ENCODE assay signal across 17 mouse cellular contexts in the genomic region with DNA sequence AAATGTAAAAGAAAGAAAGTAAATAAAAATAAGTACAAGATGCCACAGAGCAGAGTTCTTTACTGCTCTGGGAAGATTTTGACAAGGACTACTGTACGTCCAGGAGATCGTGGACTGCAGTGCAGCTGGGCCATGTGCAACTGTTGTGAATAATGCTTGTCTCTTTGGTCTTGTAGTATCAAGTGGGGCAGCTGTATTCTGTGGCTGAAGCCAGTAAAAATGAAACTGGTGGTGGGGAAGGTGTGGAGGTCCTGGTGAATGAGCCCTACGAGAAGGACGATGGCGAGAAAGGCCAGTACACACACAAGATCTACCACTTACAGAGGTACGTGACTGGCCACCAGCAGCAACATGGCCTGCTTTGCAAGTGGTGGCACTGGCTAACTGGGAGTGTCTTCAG. TPM values are rescaled to one million over a fixed set of nuclear protein-coding genes. Genes with fewer than 3 reads are reported as not detected.
DNase-seq lines count a peak whose midpoint lies in the region; ATAC-seq and TF ChIP-seq lines count a peak whose summit lies in the region.
"Had no signal": no experiment of that assay in that cellular context is flagged by ENCODE, and none has a peak within 500 bp of the region (broad histone marks: within the 10 kb centered on the region; RNA-seq: fewer than 3 reads in every experiment).

No protein-coding gene starts in this region.

- H3K36me3 ChIP-seq in heart, embryonic 16.5 days (ENCODE audit: control insufficient read depth, insufficient read depth) = peaks cover 42% of the 10 kb centered on the region
- H3K36me3 ChIP-seq in heart, adult 2 months (ENCODE audit: control insufficient read depth, insufficient read depth, low read length) = no peaks in the 10 kb centered on the region; the same call in 1 of the 2 replicates
- peaks cover 94% of the 10 kb centered on the region for H3K36me3 ChIP-seq in liver, embryonic 12.5 days
- H3K36me3 ChIP-seq in CH12.LX (replicated peaks in 1 of 2; ENCODE audit: control insufficient read depth in 1 of 2, insufficient read depth in 1 of 2, low read length in 1 of 2) = peaks cover 67 to 92% of the 10 kb centered on the region in 2 experiments
- peaks cover 38% of the 10 kb centered on the region for H3K36me3 ChIP-seq in stomach, embryonic 15.5 days

- 0 out of 2 replicates have a peak overlapping the region, but pooled peaks have one; percentile 5 for H3K27ac ChIP-seq in heart, embryonic 16.5 days (ENCODE audit: low read length)
- H3K27ac ChIP-seq in heart, adult 2 months = no peak overlapping the region
- 0 out of 2 replicates have a peak overlapping the region, but pooled peaks have one; percentile 8 for H3K27ac ChIP-seq in liver, embryonic 12.5 days
- no peak overlapping the region for H3K27ac ChIP-seq in CH12.LX (ENCODE audit: insufficient read depth, low read depth)
- peak overlapping the region; percentile 36; the same call in 1 of the 2 replicates for H3K27ac ChIP-seq in stomach, embryonic 15.5 days
- H3K27ac ChIP-seq: hindbrain, embryonic 14.5 days; intestine, embryonic 15.5 days; layer of hippocampus, adult 2 months had no signal

- no peak for TF ChIP-seq EP300 in heart, adult 2 months (IDR thresholded peaks at IDR 0.05; ENCODE audit: insufficient read depth, low read depth, low read length)
- TF ChIP-seq EP300 in CH12.LX (IDR thresholded peaks at IDR 0.05; ENCODE audit: low read length) = peak; percentile 10; the same call in 1 of the 2 replicates

- H3K27me3 ChIP-seq in heart, embryonic 16.5 days (ENCODE audit: control insufficient read depth, insufficient read depth, low read length) = no peaks in the 10 kb centered on the region
- no peaks in the 10 kb centered on the region for H3K27me3 ChIP-seq in heart, adult 2 months (ENCODE audit: control insufficient read depth, insufficient read depth, low read length)
- no peaks in the 10 kb centered on the region for H3K27me3 ChIP-seq in liver, embryonic 12.5 days (replicated peaks)
- no peaks in the 10 kb centered on the region for H3K27me3 ChIP-seq in CH12.LX (replicated peaks)
- no peaks in the 10 kb centered on the region for H3K27me3 ChIP-seq in stomach, embryonic 15.5 days (replicated peaks)
- H3K27me3 ChIP-seq: intestine, embryonic 15.5 days had no signal

- no peak for DNase-seq in heart, adult 2 months
- DNase-seq in liver = no peak
- no peak for DNase-seq in CH12.LX (ENCODE audit: extremely low read depth)
- no peak for DNase-seq in embryo, embryonic 11 days
- DNase-seq: adrenal gland, adult 2 months; cerebellum, adult 9-11 months; forebrain, postnatal 0 days; heart, postnatal 10 days; kidney, postnatal 10 days; midbrain, embryonic 14.5 days; thymus, adult 18-20 months had no signal

- TF ChIP-seq RAD21 in CH12.LX (IDR thresholded peaks at IDR 0.05; ENCODE audit: low read depth, low read length) = no peak

- intact Hi-C loops in heart, adult 2 months (cut with DNase I) = no loop called here

- no peak overlapping the region for H3K9ac ChIP-seq in heart, embryonic 16.5 days (ENCODE audit: low read length)
- H3K9ac ChIP-seq in heart, adult 2 months (ENCODE audit: low read depth, low read length) = no peak overlapping the region
- no peak overlapping the region for H3K9ac ChIP-seq in liver, embryonic 12.5 days
- no peak overlapping the region for H3K9ac ChIP-seq in CH12.LX (ENCODE audit: insufficient read depth, low read depth)
- no peak overlapping the region for H3K9ac ChIP-seq in stomach, embryonic 15.5 days
- H3K9ac ChIP-seq: forebrain, postnatal 0 days; hindbrain, embryonic 14.5 days; intestine, embryonic 15.5 days had no signal

- peaks cover 15% of the 10 kb centered on the region for H3K4me1 ChIP-seq in heart, embryonic 16.5 days (ENCODE audit: control insufficient read depth, insufficient read depth, low read length)
- peaks cover 6% of the 10 kb centered on the region for H3K4me1 ChIP-seq in heart, adult 2 months (ENCODE audit: control insufficient read depth, insufficient read depth, low read length)
- H3K4me1 ChIP-seq in liver, embryonic 12.5 days = peaks cover 25% of the 10 kb centered on the region
- peaks cover 4 to 37% of the 10 kb centered on the region in 2 experiments for H3K4me1 ChIP-seq in CH12.LX (ENCODE audit: control insufficient read depth in 1 of 2, insufficient read depth in 2 of 2)
- H3K4me1 ChIP-seq in stomach, embryonic 15.5 days = peaks cover 14% of the 10 kb centered on the region; the same call in 1 of the 2 replicates

- TF ChIP-seq CTCF in heart, adult 2 months (IDR thresholded peaks at IDR 0.05) = no peak
- TF ChIP-seq CTCF in CH12.LX (conservative IDR thresholded peaks at IDR 0.05 in 1 of 2, IDR thresholded peaks at IDR 0.05 in 1 of 2; ENCODE audit: low read depth in 2 of 2, low read length in 2 of 2) = no peak

- H3K9me3 ChIP-seq in heart, embryonic 16.5 days (replicated peaks; ENCODE audit: control insufficient read depth, low read length) = no peaks in the 10 kb centered on the region
- H3K9me3 ChIP-seq in liver, embryonic 12.5 days (replicated peaks) = no peaks in the 10 kb centered on the region
- no peaks in the 10 kb centered on the region for H3K9me3 ChIP-seq in CH12.LX (replicated peaks; ENCODE audit: low read length)
- H3K9me3 ChIP-seq in stomach, embryonic 15.5 days = no peaks in the 10 kb centered on the region
- H3K9me3 ChIP-seq: intestine, embryonic 15.5 days had no signal

- no peak overlapping the region for H3K4me2 ChIP-seq in heart, embryonic 16.5 days (ENCODE audit: low read depth, low read length)
- H3K4me2 ChIP-seq in liver, embryonic 12.5 days = no peak overlapping the region
- no peak overlapping the region for H3K4me2 ChIP-seq in CH12.LX (ENCODE audit: insufficient read depth, low read depth, poor library complexity, severe bottlenecking)
- H3K4me2 ChIP-seq in stomach, embryonic 15.5 days = no peak overlapping the region
- H3K4me2 ChIP-seq: hindbrain, embryonic 14.5 days; intestine, embryonic 15.5 days had no signal

- WGBS in heart, embryonic 16.5 days = 92% methylated on average over 6 of the region's 6 CpGs
- 81% methylated on average over 6 of the region's 6 CpGs for WGBS in heart, adult 2 months
- WGBS in liver, embryonic 12.5 days (ENCODE audit: insufficient replicate concordance) = 92% methylated on average over 6 of the region's 6 CpGs
- 77% methylated on average over 6 of the region's 6 CpGs for WGBS in stomach, embryonic 15.5 days

- dilution Hi-C loops in CH12.LX (cut with MboI; ENCODE audit: extremely low pct_ligation_motif_present, extremely low pct_unique_long_range_greater_than_20kb, low sequenced_read_pairs) = no loop called here

- H3K79me2 ChIP-seq in heart, adult 2 months (replicated peaks; ENCODE audit: control insufficient read depth, insufficient read depth, low read length) = 0 out of 2 replicates have a peak, but pooled peaks cover 2% of the 10 kb centered on the region
- H3K79me2 ChIP-seq in CH12.LX (replicated peaks; ENCODE audit: control insufficient read depth, extremely low read depth, insufficient read depth, poor library complexity, severe bottlenecking) = no peaks in the 10 kb centered on the region

- no peak for TF ChIP-seq POLR2A in heart, adult 2 months (IDR thresholded peaks at IDR 0.05; ENCODE audit: insufficient read depth, low read depth, low read length)
- TF ChIP-seq POLR2A in CH12.LX (IDR thresholded peaks at IDR 0.05; ENCODE audit: low read depth, low read length) = no peak

- H3K4me3 ChIP-seq in heart, embryonic 16.5 days (ENCODE audit: low read length) = no peak overlapping the region
- H3K4me3 ChIP-seq in heart, adult 2 months = no peak overlapping the region
- no peak overlapping the region for H3K4me3 ChIP-seq in liver, embryonic 12.5 days
- no peak overlapping the region for H3K4me3 ChIP-seq in CH12.LX (replicated peaks in 1 of 3; ENCODE audit: low read depth in 2 of 3, low read length in 2 of 3, poor library complexity in 1 of 3)
- H3K4me3 ChIP-seq in stomach, embryonic 15.5 days (replicated peaks) = no peak overlapping the region
- H3K4me3 ChIP-seq: intestine, embryonic 15.5 days; layer of hippocampus, adult 2 months had no signal

- no peak for ATAC-seq in heart, embryonic 16.5 days (replicated peaks; ENCODE audit: extremely low read depth, insufficient read depth, low FRiP score)
- ATAC-seq in liver, embryonic 12.5 days = no peak
- no peak for ATAC-seq in stomach, embryonic 15.5 days (ENCODE audit: insufficient read depth, low FRiP score, low read depth)
- ATAC-seq: forebrain, postnatal 0 days; intestine, embryonic 15.5 days had no signal

- in situ Hi-C loops in CH12.LX (cut with MboI; ENCODE audit: low pct_ligation_motif_present, low pct_unique_long_range_greater_than_20kb, low sequenced_read_pairs) = no loop called here

TF ChIP-seq in CH12.LX, 34 proteins besides CTCF, POLR2A, EP300 and RAD21 (continues in another document):
- peak; percentile 74 for TF ChIP-seq IRF4 (IDR thresholded peaks at IDR 0.05; ENCODE audit: low read depth, low read length)

RNA-seq across cellular contexts. Expression of a gene that starts 10.1 kb away (rescaled TPM):
- polyA plus RNA-seq in heart, embryonic 16.5 days (2015; fragmentation: Nextera tagmentation; extraction: Ambion mirVana) = 68.0 and 78.0 TPM in 2 replicates
- 10 to 100 TPM; 96.6 to 99.1 TPM for total RNA-seq in heart, adult 2 months (2021)
- 57.2 and 95.9 TPM in 2 replicates for polyA plus RNA-seq in heart, adult 2 months (2012; rRNA removed)
- polyA plus RNA-seq in liver, embryonic 12.5 days (2016; fragmentation: Nextera tagmentation; extraction: Ambion mirVana) = 65.7 and 69.3 TPM in 2 replicates
- total RNA-seq in CH12.LX (2012; rRNA removed) (61.8 and 75.8 TPM in 2 replicates), CH12.LX (2014; rRNA removed) (80.7 and 84.6 TPM in 2 replicates)
- polyA plus RNA-seq in CH12.LX (2012; ENCODE audit: insufficient read length, low read depth) = 243 and 290 TPM in 2 replicates
- polyA plus RNA-seq in stomach, embryonic 15.5 days (2015; fragmentation: Nextera tagmentation; extraction: Ambion mirVana) = 82.4 and 83.4 TPM in 2 replicates

RNA-seq across cellular contexts. Expression of a gene that starts 32.8 kb away (rescaled TPM):
- polyA plus RNA-seq in heart, embryonic 16.5 days (2015; fragmentation: Nextera tagmentation; extraction: Ambion mirVana) = 29.1 and 31.1 TPM in 2 replicates
- 10 to 100 TPM; 24.5 to 30.2 TPM for total RNA-seq in heart, adult 2 months (2021)
- 42.8 and 59.8 TPM in 2 replicates for polyA plus RNA-seq in heart, adult 2 months (2012; rRNA removed)
- 15.0 and 15.8 TPM in 2 replicates for polyA plus RNA-seq in liver, embryonic 12.5 days (2016; fragmentation: Nextera tagmentation; extraction: Ambion mirVana)
- 25.5 and 31.2 TPM in 2 replicates for total RNA-seq in CH12.LX (2012; rRNA removed)
- total RNA-seq in CH12.LX (2014; rRNA removed) = 40.7 and 41.9 TPM in 2 replicates
- polyA plus RNA-seq in CH12.LX (2012; ENCODE audit: insufficient read length, low read depth) = 30.5 and 35.6 TPM in 2 replicates
- 18.9 and 20.2 TPM in 2 replicates for polyA plus RNA-seq in stomach, embryonic 15.5 days (2015; fragmentation: Nextera tagmentation; extraction: Ambion mirVana)

RNA-seq across cellular contexts. Expression of a gene that starts 52.3 kb away (rescaled TPM):
- 72.4 and 83.8 TPM in 2 replicates for polyA plus RNA-seq in heart, embryonic 16.5 days (2015; fragmentation: Nextera tagmentation; extraction: Ambion mirVana)
- 100 to 1,000 TPM in 1 of 2 experiments, 10 to 100 TPM in 1; 96.9 to 105 TPM for total RNA-seq in heart, adult 2 months (2021)
- 68.7 and 94.7 TPM in 2 replicates for polyA plus RNA-seq in heart, adult 2 months (2012; rRNA removed)
- 34.6 and 35.5 TPM in 2 replicates for polyA plus RNA-seq in liver, embryonic 12.5 days (2016; fragmentation: Nextera tagmentation; extraction: Ambion mirVana)
- 41.1 and 47.3 TPM in 2 replicates for total RNA-seq in CH12.LX (2012; rRNA removed)
- 21.9 and 24.8 TPM in 2 replicates for total RNA-seq in CH12.LX (2014; rRNA removed)
- 46.6 and 52.0 TPM in 2 replicates for polyA plus RNA-seq in CH12.LX (2012; ENCODE audit: insufficient read length, low read depth)
- polyA plus RNA-seq in stomach, embryonic 15.5 days (2015; fragmentation: Nextera tagmentation; extraction: Ambion mirVana) = 55.5 and 56.4 TPM in 2 replicates

Comparison
In these comparisons a context has a peak if more than half of its experiments do, and no peak if none do; other contexts are left out.
1. H3K27ac ChIP-seq: peak in heart, embryonic 16.5 days (single experiment), liver, embryonic 12.5 days (single experiment) and stomach, embryonic 15.5 days (single experiment); none in heart, adult 2 months (single experiment) and CH12.LX (single experiment).